Mouse (Mus musculus) layer of hippocampus, adult 9-11 months (tissue): ENCODE results near the gene Mrps7.
A peak's percentile ranks its signal among the peaks of the same experiment; 100 is the strongest.

Experiments
- DNase-seq: peaks from one replicate; pipeline ENCODE4 v3.0.0; 2022

Mrps7 gene

DNA sequence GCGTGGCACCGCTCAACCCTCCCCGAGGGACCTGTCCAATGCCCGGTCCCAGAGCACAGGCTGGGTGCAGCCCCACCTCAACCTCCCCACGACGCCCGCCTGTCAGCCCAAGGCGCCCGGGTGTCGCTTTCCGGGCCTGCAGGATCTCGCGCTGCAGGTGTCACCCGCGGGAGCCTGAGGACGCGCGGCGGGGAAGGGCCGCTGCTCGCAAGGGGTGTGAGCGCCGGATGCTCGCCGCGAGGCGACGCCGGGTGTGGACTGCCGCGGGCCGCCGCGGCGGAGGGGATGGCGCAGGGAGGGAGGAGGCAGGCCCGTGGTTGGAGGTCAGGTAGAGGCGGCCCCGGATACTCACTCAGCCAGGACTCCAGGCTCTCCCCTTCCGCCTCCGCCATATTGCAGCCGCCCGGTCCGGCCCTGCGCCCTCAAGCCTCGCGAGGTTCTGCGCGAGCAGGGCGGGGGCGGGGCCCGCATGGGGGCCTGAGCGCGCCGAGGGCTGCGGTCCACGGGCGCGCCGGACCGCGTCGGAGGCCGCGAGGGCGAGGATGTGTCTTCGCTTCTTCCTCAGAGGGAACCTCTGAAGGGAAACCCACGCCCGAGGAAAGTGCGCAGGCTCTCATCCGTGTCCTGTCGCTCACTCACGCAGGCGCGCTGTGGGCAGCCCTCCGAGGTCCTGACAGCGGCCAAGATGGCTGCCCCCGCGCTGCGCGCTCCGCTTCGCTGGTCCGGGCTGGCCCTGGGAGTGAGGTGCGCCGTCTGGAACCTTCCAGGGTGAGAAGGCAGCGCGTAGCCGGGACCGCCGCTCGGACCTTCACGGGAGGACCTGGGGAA is at the start of gene Mrps7, which contains the start of gene Gga3:
Mrps7 (plus strand) TSS at position 450 of the 828 bp plus-strand sequence.
Gga3 (minus strand) TSS at position 576 of the 828 bp plus-strand sequence.
- DNase-seq, result peak; percentile 91

DNA sequence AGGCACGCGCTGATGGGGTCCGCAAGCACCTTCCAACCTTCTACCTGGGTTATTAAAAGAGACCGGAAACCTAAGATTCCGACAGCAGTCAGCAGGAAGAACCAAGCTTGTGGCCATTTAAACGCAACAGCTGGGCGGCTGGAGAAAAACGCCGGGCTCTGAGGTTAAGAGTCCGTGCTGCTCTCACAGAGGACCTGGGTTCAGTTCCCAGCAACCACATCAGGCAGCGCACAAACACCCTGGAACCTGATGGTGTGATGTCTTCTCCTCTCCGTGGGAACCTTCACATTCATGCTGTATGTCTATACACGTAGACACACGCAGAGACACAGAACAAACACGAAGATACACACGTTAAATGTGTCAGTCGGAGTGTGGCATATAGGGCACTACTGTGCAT is 48.0 kb upstream of the Mrps7 start:
- no peak for DNase-seq

GRCm38 (mm10) chr11:115563406-115563805 is 40.3 kb upstream of the Mrps7 start:
- no peak for DNase-seq

DNA sequence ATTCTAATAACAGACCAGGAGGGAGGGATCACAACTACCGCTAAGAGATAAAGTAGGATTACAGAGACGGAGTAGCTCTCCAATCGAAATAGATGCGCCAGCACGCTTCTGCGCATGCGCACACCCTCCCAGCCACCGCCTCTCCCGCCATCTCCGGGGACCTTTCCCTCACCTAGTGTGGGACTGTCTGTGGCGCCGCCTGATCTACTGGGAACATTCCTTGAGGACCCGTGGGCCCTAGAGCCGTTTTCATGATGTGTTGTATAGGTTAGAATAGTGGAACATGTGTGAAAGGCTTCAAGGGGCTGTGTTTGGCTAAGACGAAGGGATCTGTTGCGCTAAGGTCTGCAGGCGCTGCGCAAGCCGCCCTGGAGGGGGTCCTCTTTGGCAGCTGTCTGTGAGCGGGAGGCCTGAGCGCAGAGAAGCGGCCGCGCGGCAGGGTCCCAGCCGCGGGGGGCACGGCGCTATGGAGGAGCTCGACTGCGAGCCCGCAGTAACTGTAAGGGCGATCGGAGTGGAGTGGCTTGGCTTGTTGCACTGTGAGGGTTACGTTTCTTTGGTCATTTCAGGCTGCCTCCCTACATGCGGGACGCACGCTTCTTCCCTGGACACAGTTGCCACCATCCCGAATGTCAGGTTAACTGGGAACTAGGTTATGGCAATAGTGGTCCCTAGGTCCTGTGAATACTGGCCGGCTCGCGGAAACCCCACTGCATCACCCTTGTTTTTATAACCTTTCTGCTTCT is 39.5 kb upstream of the Mrps7 start, which contains the start of gene Nup85:
Nup85 (plus strand) TSS at position 371 of the 746 bp plus-strand sequence.
- DNase-seq, result peak; percentile 97

- DNase-seq, result no peak
These were observed 38.8 kb upstream of the Mrps7 start for GRCm38 (mm10) chr11:115564961-115565360.

GRCm38 (mm10) chr11:115579080-115579479 is 24.6 kb upstream of the Mrps7 start:
- DNase-seq, result no peak

DNA sequence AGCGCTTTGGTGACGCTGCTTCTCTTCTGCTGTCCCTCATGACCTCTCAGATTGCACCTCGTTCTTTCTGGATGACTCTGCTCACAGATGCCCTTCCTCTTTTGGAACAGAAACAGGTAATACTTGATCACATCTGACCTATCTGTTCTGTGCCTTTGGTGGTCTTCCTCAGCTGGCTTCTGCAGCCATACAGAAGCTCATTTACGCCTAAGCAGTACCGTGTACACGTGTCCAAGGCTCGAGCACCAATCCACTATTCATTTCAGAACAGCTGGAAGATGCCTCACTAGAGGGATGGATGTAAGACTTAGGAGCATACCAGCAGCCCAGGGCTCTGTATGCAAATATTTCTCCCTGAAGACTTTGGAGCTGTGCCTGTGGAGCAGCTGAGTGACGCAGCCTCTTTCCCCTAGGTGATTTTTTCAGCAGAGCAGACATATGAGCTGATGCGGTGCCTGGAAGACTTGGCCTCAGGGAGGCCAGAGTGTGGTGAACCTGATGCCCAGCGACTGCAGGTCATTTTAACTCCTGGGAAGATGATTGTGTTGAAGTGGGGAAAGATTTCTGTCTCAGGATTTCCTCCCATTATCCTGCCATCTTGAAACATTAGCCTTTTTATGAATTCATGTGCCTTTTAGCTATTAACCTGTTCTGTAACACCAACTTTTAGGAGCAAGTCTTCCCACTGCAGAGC is 20.7 kb upstream of the Mrps7 start:
- DNase-seq, result no peak

DNA sequence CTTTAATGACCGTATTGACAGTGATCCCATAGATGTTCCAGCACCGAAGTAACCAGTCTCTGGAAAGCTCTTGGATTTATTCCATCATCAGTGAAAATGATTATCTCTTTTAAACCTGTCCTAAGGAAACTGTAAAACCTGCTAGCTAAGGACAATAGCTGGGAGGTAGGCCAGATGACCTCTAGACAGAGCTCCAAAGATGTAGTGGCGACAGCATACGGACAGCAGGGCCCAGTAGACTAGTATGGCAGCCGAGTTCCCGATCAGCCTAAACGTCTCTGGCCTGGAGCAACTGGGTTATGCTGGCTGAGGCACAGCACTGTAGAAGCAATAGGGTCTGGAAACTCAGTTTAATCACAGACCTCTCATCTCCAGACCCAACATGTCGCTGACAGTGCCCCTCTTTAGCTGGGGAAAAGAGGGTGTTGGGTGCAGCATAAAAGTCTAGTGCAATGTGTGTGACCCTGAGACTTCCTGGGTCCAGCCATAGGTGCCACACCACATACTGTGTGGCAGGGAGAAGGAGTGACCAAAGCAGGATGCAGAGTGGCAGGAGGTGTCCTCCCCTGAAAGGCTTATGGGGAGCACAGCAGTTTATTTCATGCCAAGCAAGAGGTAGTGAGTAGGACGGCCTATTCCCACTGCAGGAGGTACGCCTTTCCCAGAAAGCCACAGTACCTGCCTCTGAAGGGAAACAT is 19.2 kb upstream of the Mrps7 start:
- no peak for DNase-seq

DNA sequence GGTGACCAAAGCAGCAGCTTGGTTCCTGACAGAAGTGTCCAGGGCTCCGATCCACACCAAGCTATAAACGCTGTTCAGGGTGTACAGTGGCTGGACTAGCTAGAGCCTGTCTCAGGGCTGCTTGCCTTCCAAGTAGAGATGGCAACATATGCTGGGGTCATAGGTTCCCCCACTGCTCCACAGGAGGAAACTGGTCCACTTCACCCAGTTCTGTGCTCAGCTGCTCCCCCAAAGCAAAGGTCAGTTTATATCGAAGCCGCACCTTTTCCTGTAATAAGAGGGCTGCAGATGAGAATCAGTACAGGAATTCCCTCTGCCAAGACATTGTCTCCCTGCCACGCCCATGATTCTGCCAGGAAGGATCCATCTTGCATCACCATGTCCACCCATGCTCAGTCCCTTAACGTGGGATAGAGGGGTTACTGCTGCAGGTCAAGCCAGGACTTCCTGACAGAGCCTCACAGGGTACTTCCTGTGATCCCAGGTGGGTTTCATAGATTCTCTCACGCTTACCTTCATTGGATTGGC is 18.1 kb upstream of the Mrps7 start:
- no peak for DNase-seq

- no peak for DNase-seq
These were observed 17.3 kb upstream of the Mrps7 start for GRCm38 (mm10) chr11:115586403-115586802.

DNA sequence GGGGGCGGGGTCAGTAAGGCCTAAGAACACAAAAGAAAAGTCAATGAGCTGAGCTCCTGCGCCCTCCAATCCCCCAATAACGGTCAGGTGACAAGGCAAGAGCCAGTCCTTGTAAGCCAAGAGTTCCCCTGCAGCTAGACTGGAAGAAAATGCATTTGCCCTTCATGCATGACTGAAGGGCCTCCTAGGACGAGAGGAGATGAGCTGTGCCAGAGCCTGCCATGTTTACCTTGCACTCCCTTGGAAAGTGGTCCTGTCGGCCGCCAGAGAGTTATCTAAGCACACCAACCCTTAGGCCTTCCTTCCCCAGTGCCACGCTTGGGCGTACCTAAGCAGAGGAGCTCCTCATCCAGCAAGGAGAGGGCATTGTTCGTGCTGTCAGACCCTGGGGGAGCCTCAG is 15.7 kb upstream of the Mrps7 start:
- no peak for DNase-seq

- DNase-seq, result no peak
These were observed 13.1 kb upstream of the Mrps7 start for GRCm38 (mm10) chr11:115590526-115591075.

DNA sequence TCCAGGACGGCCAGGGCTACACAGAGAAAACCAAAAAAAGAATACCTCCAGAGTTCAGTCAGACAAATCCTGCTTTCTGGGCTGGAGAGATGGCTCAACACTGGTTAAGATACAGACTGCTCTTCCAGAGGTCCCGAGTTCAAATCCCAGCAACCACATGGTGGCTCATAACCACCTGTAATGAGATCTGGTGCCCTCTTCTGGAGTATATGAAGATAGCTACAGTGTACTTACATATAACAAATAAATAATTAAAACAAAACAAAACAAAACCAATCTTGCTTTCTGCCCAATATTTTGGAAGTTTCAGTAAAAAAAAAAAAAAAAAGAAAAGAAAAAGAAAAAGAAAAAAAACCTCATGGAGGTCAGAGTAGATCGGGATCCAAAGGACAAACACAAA is 8.5 kb upstream of the Mrps7 start:
- no peak for DNase-seq

DNA sequence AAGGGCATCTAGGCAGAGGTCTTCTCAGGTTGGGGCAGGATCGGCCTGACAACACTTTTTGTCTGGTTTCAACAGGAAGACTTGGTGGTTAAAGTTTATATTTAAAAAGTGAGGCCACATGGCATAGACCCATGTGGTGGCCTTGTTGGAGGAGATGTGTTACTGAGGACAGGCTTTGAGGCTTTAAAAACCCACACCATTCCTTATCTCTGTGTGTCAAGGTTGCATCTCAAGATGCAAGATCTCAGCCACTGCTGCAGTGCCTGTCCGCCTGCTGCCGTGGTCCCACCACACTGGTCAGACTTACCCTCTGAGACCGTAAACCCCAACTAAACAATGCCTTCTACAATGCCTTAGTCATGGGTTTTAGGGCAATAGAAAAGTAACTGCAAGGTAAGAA is 5.4 kb upstream of the Mrps7 start:
- DNase-seq, result no peak

- no peak for DNase-seq
These were observed 4.0 kb upstream of the Mrps7 start for GRCm38 (mm10) chr11:115599722-115600121.

- DNase-seq, result no peak
These were observed 3.0 kb upstream of the Mrps7 start for GRCm38 (mm10) chr11:115600743-115601142.

DNA sequence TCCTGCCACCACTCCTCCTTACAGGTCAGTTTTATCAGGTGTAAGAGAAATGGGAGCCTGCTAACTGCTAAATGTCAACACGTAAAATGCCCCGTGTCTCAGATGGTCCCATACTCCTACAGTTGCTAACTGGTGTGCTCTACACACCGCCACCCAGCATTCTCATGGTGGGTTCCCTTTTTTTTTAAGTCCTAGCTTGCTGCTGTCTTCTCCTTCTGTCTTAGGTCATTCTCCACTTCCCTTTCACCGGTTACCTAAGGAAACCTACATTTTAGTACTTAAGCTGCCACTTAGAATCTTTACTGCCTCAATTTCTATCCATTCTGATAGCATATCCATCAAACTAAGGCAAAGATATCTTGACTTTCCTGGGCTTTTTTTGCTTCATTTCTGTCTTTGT is 2.6 kb upstream of the Mrps7 start:
- no peak for DNase-seq

DNA sequence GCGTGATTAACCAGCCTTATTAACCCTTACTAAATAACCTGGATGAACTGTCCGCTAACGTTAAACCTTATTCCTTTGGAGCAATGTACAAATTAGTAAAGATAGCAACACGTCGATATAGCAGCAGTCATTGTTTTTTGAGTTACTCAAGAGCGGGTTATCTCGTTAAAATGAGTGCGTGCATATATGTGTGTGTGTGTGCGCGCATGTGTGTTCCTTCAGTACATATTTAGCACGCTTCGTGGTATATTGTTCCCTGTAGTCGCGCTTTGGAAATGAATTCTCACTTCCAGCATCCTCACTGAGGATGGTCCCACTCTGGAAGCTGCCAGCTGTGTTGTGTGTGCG is 623 bp upstream of the Mrps7 start:
- no peak for DNase-seq

DNA sequence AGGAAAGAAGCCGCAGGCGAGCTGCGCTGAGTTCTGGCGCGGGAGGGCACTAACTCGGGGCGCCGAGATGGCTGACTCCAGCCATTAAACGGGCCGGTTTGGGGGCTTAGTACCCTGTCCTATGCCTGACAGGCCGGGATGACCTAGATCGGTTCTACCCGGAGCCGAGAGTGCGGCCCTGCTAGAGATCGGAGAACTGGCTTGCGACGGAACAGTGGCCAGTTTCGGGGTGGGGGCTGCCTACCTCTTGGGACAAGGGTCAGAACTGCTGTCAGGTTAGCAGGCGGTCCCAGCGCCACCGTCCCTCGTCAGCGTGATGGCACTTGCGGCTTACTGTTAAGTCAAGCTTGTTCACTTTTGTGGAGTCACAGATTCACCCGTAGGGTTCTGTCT is 575 bp downstream of the Mrps7 start:
- DNase-seq, result no peak

DNA sequence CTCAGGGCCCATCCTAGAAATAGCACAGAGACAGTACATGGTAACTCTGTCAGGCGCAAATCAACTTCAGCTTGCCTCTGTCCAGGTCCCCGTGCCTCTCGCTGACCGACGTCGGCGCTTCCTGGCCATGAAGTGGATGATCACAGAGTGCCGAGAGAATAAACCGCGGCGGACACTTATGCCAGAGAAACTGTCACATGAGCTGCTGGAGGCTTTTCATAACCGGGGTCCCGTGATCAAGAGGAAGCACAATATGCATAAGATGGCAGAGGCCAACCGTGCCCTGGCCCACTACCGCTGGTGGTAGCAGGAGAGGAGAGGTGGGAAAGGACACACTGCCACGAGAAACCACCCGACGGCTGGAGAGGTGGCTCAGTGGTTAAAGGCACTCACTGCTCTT is 3.0 kb downstream of the Mrps7 start:
- no peak for DNase-seq

DNA sequence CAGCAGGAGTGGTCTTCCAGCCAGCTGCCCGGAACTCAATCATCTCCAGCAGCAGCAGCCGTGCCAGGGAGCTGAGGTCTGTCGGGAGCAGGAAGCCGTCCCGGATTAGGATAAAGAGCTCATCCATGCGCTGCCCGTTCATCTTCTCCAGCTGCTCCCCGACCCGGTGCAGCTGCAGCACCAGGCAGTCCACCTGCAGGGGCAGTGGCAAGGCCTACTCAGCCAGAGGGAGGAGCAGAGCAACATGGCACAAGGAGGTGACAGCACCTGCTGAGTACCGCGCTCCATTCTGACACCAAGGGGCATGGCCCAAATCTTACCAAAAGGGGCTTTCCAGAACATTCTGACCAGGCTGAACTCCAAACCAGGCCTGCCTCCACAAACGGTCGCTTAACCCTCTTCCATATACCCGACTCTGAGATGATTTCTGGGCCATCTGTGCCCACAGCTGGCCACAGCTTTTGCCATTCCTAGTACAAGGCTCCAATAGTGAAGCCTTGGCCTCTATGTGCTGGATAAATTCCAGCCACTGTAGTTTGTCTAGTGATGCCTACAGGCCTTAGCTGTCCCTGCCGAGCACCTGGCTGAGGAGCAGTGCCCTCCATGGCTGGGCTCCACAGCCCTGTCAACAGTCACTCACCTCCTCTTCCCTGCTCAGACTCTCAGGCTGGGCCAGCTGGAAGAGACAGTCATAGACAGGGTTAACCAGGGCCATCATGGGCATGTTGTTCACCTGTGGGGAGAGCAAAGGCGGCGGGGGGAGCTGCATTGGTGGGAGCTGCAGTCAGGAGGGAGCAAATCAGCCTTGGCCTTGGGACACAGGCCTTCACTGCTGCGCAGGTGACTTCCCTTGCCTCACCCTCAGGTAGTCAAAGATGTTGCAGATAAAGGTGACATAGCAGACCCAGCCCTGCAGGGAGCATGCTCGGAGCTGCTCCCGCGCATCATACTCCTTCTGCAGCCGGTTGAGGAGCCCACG is 5.0 kb downstream of the Mrps7 start:
- peak; percentile 56 for DNase-seq
